Mouse (Mus musculus): ENCODE results near the gene Cdkl2.

Cdkl2 gene

GRCm38 (mm10) chr5:92043783-92044182 lies at the start of gene Cdkl2:
TSS of gene Cdkl2 (minus strand) at chr5:92043883.
- no peak for DNase-seq

DNA sequence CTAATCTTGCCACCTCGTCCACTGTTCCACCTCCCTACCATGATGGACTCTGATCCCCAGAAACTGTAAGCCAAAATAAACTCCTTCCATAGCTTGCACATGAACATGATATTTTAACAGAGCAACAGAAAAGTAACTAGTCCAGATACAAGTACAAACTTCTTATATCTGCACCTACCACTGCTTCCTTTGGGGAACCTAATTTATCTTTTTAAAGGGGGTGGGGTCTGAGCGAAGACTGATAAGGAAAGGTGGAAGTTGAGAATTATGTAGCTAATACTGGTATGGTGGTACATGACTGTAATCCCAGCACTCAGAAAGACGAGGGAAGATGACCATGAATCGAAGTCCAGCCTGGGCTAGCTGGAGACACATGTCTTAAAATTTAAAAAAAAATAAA lies 43.8 kb upstream of the Cdkl2 start:
- no peak for DNase-seq

DNA sequence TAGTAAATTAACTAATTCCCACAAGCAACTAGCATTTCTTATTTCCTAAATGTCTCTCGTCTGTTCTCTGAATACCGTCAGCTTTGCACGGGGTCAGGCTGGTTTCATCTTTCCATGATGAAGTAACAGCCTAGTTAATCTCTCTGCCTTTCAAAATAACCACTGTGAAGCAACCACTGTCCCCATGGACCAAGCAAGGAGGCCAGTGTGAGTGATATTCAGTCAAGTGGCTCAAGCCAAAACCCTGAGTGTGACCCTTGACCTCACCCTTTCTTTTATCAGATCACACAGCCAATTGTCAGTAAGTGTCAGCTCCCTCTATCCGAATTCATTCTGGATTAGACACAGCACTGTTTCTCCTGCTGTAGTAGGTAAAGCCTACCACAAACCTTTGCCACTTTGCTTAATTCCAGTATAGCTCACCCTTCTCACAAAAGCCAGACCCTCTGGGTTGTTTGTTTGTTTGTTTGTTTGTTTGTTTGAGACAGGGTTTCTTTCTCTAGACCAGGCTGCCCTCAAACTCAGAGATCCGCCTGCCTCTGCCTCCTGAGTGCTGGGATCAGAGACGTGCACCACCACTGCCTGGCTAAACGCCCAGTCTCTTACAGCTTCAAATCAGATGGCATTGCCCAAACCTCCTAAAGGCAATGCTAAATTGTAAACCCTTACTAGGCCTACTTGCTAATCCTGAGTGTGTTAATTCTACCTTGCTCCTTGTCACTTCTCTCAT lies 42.3 kb upstream of the Cdkl2 start:
- no peak for DNase-seq

DNA sequence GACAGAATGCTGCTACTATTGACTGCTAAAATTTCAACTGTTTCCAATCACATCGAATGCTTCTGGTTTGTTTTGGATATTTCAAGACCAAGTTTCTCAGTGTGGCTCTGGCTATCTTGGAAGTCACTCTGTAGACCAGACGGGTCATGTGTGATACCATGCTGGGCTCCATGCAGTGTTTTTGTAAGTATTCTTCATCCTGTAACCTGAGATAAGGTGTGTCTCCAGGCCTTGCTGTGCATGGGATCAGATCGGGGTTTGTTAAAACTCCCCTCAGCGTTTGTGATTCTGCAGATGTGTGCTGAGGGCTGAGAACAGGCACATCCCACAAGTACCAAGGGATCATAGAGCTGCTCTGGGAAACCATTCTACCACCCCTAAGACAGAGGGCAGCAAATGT lies 41.6 kb upstream of the Cdkl2 start:
- no peak for DNase-seq

DNA sequence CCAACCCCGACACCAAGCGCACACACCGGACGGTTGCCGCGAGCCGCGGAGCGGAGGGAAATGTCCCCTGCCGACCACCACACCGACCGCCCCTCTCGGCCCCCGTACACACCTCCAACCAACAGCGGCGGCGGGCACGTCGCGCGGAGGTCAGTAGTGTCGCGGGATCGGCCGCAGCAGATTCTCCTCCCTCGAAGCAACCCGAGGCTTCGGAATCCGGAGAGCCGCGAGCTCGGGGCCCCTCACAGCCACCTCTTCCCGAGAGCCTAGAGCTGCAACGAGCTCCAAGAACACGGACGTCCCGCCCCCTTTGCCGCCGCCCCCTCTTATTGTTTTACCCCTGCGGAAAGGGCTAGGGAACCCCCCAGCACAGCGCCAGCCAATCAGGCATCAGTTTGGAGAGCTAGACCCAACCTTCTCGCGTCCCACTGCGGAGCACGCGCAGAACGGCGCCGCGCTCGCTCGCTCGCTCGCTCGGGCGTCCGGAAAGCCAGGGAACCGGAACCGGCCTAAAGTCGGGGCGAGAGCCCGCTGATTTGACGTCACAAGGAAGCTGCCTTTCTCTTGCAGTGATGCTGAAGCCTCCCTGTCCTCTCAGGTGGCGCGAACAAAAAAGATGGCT lies 39.8 kb upstream of the Cdkl2 start, which contains the start of gene G3bp2:
Gene G3bp2 (minus strand): TSS at position 303 of the 622 bp plus-strand sequence.
- DNase-seq: peak; percentile 97

DNA sequence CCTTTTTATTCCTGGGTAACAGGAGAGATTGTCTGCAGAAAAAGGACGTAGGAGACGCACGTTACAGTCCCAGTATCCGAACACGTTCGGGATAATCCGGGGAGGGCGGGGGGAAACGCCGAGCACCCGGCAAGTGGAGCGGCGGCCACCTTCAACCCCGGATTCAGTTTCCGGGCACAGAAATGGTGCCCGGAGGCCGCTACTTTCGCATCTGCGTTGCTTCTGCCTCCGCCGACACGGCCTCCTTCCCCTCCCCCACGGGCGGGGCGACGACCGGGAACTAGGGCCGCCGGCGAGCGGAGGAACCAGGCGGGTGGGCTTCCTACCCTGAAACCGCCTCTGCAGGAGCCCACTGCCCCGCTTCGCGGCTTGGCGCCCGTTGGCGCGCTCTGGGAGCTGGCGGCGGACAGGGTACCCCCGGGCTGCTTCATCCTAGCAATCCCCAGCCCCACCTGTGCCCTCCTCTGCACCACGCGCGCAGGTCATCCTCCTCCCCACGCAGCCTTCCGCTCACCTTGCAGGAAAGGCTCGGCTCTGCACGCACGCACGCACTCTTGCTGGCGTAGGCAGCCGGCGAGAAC lies 39.2 kb upstream of the Cdkl2 start:
- peak; percentile 69 to 74 for DNase-seq

DNA sequence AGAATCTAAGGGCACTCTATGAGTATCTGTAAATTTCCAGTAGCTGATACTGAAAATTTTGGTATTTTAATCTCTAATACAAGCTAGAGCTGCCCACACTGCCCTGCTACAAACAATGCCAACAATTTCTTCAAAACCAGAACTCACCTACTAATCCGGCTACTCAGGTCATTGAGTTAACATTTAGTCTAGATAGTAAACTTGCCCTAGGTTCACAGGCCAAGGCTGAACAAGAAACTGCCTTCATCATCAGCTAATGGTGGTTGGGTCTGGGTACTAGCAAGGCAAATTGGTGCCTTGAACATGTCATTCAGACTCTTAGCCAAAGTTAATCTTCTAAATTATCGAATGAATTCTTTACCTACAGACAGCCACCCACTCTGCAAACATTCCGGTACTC lies 37.6 kb upstream of the Cdkl2 start:
- DNase-seq: no peak

DNA sequence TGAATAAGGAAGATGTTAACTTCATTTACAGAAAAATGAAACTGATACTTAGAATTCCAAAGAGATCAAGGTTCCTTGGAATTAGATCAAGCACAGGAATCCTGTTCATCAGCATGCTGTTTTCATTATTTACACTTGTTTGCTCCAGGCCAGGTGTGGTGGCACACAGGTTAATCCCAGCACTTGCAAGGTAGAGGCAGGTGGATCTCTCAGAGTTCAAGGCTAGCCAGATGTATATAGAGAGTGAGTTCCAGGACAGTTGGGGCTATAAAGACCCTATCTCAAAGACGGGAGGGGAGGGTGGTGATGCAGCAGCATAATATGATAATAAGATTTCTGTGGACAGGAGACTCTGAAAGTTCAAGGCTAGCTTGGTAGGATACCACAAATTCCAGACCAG lies 36.7 kb upstream of the Cdkl2 start:
- DNase-seq: no peak

GRCm38 (mm10) chr5:92079304-92079703 lies 35.6 kb upstream of the Cdkl2 start:
- no peak for DNase-seq

- DNase-seq: no peak
These were observed 35.1 kb upstream of the Cdkl2 start for GRCm38 (mm10) chr5:92078751-92079150.

GRCm38 (mm10) chr5:92076273-92076672 lies 32.6 kb upstream of the Cdkl2 start:
- DNase-seq: no peak

- DNase-seq: no peak
These were observed 30.4 kb upstream of the Cdkl2 start for GRCm38 (mm10) chr5:92074061-92074460.

GRCm38 (mm10) chr5:92063192-92063591 lies 19.5 kb upstream of the Cdkl2 start:
- no peak for DNase-seq

DNA sequence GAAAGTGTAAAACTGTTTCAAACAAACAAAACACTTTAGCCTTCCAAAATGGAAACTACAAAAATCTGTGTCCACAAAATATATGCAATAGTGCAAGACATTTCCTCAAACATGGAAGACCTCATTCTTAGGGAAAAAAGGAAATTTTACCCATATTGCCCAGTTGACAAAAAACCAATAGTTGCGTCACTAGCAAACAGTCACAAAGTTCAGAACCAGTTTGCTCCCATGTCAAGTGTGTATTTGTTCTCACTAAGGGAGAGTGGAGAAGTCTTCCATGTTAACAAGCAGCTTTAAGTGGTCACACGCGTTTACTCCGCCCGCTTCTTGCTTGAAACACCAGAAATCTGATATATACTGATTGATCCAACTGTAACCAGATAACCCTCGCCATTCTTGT lies 9.2 kb upstream of the Cdkl2 start:
- no peak for DNase-seq

GRCm38 (mm10) chr5:92050419-92050818 lies 6.7 kb upstream of the Cdkl2 start:
- no peak for DNase-seq

DNA sequence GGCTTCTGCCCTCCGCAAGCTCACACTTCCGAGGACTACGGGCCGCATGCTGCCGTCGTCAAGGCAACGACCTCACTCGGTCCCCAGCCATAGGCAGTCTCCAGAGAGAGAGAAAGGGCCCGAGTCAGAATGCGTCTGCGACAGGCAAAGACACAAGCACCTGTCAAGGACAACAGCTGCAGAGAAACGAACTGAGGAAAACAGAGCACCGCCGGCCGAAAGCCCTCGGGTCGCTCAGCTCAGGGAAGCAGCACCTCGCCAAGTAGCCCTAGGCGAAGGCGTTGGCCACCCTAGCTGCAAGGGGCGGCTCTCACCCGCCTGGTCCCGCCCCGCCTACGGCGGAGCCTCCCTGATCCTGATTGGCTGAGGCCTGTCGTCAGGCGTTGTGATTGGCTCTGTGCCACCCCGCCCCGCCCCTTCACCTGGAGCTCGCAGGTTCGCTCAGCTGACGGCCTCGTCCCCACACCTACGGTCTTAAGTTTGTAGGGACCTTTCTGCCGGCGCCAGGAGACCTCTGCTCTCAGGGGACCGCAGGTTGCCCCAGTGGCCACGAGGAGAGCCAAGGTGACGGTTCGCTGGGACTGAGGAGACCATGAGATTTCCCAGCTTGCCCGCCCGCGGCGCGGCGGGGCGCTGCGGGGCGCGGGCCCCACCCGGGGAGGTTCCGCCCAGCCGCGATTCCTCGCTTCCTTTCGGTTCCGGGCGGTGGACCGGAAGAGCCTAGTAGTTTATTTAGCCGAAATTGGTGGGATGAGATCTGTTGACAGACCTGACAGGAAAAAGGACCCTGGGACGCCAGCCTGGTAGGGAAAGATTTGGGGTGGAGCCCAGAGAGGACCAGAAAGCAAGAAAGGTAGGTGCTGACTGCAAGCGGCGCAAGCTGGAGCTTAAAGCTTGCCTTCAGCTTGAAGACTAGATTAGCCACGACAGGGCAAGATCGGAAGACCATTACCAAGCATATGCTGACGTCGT lies 1.0 kb downstream of the Cdkl2 start:
- DNase-seq: peak; percentile 98 to 99

GRCm38 (mm10) chr5:92019960-92020359 lies 23.7 kb downstream of the Cdkl2 start:
- DNase-seq: no peak

- DNase-seq: no peak
These were observed 31.9 kb downstream of the Cdkl2 start for GRCm38 (mm10) chr5:92011756-92012155.

DNA sequence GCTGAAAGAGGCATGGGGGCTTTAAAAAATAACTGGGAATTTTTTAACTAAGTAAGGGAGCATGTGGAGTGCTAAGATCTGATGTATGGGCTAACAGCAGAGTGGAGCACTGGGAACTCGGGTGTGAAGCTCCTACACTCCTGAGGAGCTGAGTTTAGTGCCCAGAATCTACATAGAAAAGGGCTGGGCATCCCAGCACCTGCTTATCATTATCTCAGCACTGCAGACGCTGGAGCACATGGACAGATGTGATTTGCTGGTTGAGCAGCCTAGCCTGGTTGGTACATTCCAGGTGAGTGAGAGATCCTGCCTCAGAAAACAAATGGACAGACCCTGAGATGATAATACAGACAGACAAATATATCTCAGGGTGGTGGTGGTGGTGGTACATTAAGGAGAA lies 33.9 kb downstream of the Cdkl2 start:
- no peak for DNase-seq

GRCm38 (mm10) chr5:92003011-92003410 lies 40.7 kb downstream of the Cdkl2 start:
- DNase-seq: no peak

GRCm38 (mm10) chr5:92000770-92001169 lies 42.9 kb downstream of the Cdkl2 start:
- DNase-seq: no peak

GRCm38 (mm10) chr5:91994546-91994945 lies 49.1 kb downstream of the Cdkl2 start:
- DNase-seq: no peak

- no peak for DNase-seq
These were observed 50.6 kb downstream of the Cdkl2 start for GRCm38 (mm10) chr5:91993061-91993460.
